Mouse (Mus musculus): ENCODE results near the gene Irs1.

DNA sequence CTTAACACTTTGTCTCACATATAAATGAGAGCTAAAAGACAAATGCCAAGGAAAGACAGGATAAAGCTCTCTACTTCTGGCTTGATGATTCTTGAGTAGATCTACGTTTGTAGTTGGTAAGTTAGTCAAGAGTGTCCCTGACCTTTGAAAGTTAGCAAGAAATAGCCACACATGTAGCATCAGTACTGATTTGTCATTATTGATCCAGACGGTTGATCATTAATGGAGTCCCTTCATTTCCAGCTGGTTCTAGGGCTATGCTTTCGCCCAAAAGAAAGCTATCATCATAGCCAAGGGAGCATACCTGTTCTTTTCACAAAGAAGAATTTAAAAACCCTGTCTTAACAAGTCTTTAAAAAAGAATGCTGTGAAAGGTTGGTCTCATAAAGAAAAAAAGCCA, 56.6 kb downstream of the Irs1 start:
- no peak for TF ChIP-seq CTCF (IDR thresholded peaks at IDR 0.05)
- no peak for TF ChIP-seq POLR2A (IDR thresholded peaks at IDR 0.05; ENCODE audit: insufficient read depth, low read depth, low read length)
